Mouse (Mus musculus): ENCODE measurements around the gene Prok1.

Prok1 gene

DNA sequence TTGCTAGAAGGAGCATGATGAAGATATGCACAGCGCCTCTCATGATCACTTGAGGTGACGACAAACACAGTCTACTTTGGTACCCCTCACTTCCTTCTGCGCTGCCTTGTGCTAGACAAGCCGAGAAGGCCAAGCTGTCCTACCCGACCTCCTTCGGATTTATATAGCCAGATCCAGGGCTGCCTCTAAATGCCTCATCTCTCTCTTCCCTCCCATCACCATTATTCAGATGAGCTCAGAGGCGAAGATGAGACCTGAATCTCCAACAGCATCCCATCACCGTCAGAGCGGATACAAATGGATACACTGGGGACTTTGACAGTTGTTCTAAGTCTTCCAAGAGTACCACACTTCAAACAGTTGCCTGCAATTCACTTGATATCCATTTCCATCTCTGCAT is at the start of gene Prok1:
TSS of gene Prok1 (minus strand) at position 101 of the 400 bp plus-strand sequence.
- no peak for DNase-seq (ENCODE audit: low read depth, low spot score)

DNA sequence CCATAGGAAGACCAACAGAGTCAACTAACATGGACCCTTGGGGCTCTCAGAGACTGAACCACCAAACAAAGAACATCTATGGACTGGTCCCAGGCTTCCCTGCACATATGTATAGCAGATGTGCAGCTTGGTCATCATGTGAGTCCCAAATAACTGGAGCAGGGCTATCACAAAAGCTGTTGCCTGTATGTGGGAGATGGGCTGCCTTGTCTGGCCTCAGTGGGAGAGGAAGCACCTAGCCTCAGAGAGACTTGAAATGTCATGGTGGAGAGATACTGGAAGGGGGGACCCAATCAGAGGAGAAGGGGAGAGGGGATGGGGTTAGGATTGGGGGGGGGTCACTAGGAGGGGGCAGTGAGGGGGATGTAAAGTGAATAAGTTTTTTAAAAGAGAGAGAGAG is 47.8 kb upstream of the Prok1 start:
- DNase-seq (ENCODE audit: low read depth, low spot score), result no peak

DNA sequence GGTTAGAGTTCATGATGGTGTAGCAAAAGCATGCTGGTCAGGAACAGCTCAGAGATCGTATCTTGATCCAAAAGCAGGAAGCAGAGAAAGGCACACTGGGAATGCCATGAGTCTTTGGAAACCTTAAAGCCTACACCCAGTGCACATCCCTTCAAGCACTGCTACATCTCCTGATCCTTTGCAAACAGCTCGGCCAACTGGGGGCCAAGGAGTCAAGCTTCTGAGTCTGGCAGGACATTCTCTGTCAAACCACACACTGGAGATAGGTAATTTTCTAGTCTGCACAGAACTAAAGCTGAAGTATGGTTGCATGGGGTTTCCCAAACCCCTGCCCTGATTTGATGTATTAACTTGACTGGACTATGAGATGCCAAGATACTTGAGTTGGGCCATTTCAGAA is 46.6 kb upstream of the Prok1 start:
- no peak for DNase-seq (ENCODE audit: low read depth, low spot score)

DNA sequence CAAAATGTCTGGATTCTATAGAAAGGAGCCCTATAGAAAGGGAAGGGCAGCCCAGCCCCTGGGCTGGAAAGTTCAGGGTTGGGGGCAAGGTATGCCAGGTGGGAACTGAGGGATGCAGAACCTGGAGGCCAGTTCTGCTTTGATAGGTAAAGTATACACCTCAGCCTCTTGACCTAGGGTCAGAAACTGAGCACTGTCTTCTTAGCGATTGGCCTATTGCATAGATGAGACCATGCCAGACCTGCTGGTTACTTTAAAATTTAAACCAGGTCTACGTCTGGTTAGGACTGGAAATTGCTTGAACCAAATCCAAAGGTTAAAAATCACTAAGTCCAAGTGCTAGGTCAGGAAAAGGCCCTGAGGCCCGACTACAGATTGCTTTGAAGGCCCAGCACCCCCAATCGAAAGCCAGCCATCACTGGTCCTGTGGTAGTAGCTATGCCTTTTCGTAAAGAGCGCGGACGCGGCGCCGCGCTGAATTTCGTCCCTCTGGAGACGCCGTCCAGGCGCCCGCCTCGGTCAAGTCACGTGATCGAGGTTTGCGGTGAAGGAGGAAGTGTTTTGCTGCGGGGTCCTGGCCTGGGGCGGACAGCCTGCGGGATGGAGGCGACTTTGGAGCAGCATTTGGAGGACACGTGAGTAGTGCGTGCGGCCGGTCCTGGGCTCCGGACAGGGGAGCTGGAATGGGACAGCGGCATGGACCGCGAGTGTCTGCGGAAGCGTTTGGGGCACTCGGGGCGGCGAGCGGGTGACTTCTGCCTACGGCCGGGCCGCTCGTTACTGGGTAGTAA is 39.2 kb upstream of the Prok1 start, which contains the start of gene Lamtor5:
TSS of gene Lamtor5 (plus strand) at position 380 of the 791 bp plus-strand sequence.
- peak; percentile 91 for DNase-seq (ENCODE audit: low read depth, low spot score)

DNA sequence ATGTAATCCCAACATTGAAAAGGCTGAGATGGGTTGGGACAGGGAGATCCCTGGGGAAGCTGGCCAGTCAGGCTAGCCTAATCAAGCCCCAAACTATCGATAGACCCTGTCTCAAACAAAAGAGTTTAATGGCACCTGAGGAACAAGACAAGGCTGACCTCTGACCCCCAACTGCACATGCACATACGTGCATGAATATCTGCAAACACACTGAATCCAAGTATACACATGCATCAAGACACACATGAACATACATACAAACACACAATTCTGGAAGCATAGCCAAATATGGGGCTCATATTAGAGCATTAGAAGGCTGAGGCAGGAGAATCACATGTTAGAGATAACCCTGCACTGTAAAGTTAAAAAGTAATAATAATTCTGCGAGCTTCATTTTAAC is 37.1 kb upstream of the Prok1 start:
- DNase-seq (ENCODE audit: low read depth, low spot score), result no peak

DNA sequence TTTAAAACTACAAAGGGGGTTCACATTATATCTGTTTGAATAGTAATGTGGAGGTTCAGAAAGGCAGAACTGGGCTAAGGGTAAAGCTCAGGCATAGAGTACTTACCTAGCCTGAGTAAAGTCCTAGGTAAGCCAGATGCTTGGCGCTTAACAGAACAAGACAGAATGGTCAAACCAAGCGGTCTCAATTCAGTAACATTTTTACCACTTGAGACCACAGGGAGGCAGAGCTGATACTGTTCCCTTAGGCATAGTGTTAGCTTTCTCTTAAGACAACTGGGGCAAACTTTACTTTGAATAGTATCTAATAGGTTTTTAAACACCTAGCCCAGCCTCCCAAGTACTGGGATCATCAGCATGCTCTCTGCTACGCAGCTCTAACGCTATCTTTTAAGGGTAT is 36.5 kb upstream of the Prok1 start:
- DNase-seq (ENCODE audit: low read depth, low spot score), result no peak

DNA sequence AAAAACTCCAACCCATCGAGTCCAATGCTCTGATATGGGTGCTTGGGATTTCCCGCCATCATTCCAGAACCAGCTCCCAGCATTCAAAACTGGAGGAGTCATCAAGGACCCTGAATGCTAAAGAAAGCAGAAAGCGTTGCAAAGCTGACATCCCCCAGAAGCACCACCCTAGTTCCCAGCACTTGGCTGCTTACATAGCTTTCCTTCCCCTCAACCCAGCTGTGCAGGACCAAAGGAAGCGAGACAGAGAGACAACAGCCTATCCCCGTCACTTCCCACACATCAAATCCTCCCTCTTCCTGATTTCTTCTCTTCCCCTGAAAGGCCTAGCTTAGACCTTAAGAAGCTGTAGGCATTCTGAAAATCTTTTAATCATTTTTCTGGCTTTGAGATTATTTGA is 35.8 kb upstream of the Prok1 start:
- no peak for DNase-seq (ENCODE audit: low read depth, low spot score)

DNA sequence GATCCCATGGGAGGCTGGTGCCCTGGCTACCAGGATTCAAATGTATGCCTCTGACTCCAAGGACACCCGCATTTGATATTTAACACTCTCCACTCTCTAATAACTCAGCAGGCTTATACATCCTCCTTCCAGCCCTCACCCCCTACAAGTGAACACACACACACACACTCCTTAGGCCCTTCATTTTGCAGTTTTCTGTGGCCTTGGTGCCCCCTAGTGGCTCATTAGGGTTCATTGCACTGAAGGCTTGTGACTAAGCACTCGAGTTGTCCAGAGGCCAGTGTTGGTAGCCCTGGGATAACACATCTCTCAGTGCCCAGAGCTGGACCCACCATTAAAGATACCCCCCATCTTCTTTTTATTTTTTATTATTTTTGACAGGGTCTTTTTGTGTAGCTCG is 34.3 kb upstream of the Prok1 start:
- peak; percentile 64 for DNase-seq (ENCODE audit: low read depth, low spot score)

DNA sequence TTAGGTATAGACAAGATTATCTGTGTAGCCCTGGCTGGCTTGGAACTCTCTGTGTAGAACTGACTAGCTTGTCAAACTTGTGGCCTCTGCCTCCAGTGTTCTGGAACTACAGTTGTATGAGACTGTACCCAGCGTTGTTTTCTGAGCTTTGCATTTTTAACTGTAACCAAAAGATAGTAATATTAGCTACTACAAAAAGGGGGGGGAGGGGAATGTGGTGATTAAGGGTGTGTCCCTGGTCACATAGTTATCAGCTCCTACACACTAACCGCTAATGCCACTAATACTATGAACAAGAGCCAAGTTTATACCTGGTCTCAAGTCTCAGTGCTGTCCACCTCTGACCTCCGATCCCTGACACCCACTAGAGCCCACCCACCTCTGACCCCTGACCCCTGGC is 32.9 kb upstream of the Prok1 start:
- no peak for DNase-seq (ENCODE audit: low read depth, low spot score)

DNA sequence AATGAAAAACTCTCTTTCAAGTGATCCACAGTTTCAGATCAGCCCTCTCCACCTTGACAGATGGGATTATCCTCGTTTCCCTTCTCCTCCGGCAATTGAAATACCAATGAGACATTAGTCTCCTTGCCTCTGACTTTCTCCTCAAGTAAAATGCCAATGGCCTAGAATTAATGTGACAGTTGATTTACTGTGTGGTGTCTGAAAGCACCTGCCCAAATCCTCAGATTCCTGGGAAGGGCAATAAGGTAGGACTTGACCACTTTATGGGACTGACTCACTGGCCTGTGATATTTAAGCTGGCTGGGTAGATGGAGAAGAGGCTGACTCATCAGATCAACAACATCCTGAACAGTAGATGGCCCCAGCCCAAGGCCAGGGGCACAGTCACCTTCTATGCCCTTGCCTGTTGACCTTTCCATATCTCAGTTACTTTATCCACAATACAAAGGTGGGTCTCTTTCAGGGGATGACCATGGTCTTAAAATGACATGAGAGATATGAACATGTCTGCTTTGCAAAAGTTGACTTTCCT is 27.4 kb upstream of the Prok1 start:
- no peak for DNase-seq (ENCODE audit: low read depth, low spot score)

DNA sequence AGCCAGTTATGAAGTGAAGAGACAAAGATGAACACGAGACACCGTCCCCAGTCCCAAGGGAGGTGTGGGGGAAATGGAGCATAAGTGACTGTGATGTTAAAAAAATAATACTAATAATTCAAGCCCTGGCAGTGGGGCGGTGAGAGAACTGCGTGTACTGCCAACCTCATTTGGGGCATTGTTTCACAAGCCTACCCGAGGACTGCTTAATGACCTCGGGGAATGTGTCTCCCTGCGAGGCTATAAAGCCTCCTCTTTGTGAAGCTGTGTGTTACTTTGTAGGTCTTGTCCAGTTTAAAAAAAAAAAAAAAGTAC is 22.3 kb upstream of the Prok1 start:
- DNase-seq (ENCODE audit: low read depth, low spot score), result no peak

DNA sequence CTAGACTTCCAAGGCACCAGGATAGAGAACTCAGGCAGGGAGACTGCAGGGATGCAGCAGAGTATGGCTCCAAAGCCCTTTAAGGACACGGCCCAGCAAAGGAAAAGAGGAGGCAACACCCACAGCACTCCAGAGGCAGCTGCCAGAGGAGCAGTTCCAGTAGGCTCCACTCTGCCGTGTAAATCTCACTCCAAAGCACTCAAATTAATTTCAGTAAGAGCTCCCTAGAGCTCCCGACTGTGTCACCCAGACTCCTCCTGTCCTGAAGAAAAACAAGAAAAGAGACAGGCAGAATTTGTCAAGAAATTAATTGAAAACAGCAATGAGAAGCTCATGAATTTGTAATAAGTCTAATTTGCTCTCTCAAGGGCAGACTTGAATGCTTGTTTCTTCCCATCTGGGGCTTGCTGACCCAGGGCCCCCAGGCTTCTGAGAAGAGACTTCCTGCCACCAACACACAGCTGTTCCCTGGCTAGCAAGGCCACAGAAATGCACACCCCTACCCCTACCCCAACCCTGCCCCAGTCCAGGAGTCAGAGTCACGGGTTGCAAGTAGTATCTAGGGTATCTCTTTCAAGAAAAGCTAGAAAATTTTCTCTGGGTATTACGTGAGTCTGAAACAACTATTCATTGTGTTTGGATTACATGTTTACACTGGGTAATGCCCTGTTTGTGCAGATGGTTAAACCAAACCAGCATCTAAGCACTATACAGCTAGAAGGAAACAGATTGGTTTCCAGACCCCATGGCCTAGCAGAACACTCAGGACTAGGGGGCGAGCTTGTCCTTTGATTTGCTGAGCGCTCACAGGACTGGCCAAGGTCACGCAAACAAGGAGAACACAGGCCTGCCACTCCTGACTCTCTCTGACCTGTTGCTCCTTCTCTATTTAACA is 21.7 kb upstream of the Prok1 start:
- no peak for DNase-seq (ENCODE audit: low read depth, low spot score)

DNA sequence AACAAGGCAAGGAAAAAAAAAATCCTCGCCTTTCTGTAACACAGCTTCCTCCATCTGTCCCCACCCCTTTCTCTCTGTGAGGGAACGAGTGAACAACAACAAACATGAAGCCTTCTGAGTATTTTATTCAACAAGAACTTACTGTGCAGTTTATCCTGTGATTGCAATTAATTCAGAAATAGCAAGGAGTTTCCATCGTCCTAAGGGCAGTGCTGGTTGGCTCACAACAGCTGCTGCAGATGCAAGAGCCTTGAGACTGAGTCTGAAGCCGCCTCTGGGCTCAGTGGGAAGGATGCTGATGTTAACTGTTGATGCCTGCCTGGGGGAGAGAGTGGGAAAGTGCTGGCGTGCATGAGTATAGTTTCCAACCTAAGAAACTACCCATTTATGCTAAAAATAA is 18.4 kb upstream of the Prok1 start:
- no peak for DNase-seq (ENCODE audit: low read depth, low spot score)

DNA sequence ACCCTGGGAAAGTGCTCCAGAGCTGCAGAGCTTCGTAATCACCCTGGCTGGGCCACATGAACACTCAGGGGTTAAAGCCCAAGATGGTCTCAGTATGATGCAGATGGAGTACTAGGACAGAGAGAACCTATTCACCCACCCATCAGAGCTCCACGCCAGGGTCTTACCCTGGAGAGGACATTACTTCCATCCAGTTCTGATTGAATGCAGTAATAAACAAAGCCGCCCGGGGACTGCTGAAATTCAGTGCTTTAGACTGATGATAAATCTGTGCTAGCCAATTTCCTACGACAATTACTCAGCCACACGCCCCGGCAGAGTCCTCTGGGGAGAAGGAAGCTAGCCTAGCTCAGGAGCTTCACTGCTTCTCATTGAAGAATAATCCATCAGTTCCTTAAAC is 17.2 kb upstream of the Prok1 start:
- no peak for DNase-seq (ENCODE audit: low read depth, low spot score)

DNA sequence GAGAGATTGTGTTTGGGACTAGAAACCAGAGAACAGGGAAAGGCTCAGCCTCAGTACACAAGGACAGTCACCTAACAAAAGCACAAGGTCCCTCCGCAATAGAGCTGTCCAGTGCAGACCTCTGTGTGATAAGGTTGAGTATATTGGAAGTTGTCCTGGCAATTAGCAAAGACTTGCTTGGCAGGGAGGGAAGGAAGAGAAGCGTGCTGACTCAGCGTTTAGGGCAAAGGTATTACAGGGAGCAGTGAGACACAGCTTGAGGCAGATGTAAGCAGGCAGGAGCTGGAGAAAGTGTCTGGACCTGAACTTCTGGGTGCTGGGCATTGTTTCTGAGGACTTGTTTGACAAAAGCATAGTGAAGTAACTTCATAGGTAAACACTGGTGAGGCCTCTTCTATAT is 16.5 kb upstream of the Prok1 start:
- DNase-seq (ENCODE audit: low read depth, low spot score), result no peak

DNA sequence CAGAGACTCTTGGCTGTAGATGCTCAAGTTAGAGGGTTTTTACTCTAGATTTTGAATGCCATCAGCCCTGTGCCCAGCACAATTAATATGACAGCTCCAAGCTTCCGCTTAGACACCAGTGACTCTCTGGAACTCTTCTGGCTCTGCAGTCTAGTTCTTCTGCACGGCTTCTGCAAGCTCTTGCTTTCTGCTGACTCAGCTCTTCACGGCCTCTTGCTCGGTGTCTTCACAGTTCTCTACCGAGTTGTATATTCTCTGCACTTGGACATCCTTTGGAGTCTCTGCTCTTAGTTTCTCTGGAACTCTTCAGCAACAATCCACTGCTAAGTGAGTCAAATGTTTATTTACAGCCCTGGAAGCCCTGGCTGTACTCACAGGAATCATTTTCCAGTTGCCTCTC is 14.4 kb upstream of the Prok1 start:
- no peak for DNase-seq (ENCODE audit: low read depth, low spot score)

DNA sequence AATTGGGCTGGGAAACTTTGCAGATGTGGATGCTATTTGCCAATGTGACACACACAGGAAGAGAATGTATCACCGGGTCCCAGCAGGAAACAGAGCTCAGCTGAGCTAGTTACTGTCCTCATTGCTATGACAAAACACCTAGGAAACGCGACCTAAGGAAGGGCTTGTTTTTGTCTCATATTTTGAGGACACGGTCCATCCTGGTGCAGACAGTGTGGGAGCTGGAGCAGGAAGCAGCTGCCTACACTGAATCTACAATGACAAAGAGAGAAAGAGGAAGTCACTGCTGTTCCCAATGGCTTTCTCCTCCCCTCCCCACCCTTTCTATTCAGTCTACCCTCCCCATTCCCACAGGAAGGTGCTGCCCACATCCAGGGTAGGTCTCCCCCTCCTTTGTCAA is 12.5 kb upstream of the Prok1 start:
- no peak for DNase-seq (ENCODE audit: low read depth, low spot score)

DNA sequence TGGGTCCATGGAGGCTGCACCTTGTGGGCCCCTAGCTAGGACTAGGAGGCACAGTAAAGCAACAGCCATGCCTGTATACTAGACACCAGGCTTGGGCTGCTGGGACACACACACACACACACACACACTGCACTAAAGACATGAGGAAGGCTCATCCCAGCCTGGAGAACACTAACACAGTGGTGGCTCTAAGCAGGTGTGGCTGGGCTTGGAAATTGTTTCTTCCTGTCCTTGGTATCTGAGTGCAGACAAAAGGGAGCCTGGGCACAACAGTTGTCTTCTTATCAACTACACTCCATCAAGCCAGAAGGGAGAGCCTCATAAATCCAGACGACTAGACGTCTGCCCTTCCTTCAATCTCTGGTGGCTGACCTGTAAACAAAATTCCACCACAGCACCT is 10.8 kb upstream of the Prok1 start:
- no peak for DNase-seq (ENCODE audit: low read depth, low spot score)

DNA sequence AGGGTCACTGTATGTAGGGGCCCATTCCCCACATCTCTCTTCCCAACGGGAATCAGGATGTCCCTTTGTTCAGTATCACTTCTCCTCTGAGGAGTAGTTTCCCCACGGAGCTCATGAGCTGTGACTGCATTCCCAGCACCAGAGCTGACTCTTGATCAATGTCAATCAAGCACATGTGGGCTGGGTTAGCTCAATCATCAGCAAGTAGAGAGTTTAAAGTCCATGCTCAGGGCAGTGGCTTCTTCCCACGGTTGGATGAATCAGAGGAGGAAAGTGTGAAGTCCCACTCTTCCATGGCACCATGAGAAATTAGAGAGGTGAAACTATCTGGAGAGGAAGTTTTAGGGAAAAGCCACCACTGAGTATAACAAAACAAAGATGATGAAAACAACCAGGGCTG is 9.5 kb upstream of the Prok1 start:
- DNase-seq (ENCODE audit: low read depth, low spot score), result no peak

DNA sequence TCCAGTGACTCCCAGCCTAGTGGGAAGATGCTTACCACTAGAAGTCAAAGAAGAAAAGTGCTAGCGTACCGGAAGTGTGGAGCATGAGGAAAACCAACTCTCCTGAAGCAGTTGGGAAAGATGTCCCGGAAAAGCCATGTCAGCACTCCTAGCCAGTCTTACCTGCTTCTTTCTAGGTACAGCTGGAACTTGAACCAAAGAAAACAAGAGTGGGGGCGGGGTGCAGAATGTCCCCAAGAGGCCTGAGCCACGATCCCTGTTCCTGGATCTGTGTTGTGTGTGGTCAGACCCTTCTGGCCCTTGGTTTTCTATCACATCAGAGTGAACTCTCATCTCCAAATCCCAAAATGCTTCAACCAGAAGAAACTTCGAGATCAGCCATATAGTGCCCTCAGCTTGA is 7.4 kb upstream of the Prok1 start:
- no peak for DNase-seq (ENCODE audit: low read depth, low spot score)

DNA sequence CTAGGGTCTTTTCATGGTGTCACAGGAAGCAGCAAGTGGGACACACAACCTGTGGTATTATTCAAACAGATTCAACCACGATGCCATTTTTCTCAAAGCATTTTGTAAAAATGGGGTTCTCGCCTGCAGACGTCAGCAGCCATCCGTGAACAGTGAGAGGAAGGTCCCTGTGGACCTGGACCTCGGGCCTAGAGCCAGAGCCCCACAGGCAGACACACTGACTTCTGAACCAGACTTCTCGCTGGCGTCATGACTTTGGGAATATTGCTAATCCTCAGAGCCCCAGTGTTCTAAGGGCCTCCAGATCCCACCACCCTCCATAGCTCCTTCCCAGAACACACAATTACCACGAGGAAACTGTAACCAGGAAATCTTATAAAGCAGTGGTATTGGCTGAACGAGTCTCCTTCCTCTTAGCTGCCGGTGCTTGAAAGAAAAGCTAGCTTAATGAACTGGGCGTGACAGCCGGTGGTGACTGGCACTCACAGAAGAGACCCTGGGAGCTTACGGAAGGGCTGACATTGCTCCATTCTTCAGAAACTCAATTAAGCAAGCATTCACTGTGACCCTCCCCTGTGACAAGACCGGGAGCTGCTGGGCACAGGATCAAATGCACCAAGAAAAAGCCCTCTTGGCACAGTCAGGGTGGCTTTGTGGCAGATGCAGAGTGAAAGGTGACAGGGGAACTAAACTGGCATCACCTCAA is 2.0 kb upstream of the Prok1 start:
- DNase-seq (ENCODE audit: low read depth, low spot score), result no peak

DNA sequence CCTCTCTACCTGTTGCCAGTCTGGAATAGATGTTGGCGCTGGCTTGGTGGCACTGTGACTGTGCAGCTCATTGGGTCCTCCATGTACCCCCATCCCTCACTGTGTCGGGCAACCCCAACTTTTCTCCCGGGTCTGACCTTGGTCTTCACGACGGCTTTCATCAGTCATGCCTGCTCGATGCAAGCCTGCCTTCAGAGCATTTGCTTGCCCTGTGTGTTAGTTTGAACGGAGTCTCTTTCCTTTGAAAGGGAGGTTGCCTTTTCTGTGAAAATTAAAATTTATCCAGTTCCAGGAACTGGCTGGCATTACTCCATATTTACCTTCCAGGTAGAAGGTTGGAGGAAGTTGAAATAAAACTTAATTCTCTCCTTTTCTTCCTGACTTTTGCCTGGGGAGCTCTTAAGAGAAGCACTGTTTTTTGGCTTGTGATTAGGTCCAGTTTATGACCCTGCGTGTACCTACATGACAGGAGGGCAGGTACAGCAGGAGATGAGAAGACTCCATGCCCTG is 981 bp downstream of the Prok1 start:
- DNase-seq (ENCODE audit: low read depth, low spot score), result no peak

All from forelimb bud, embryonic 11.5 days (tissue).